Mouse (Mus musculus) ES-E14 (cell line): ENCODE results near the gene Hoxb4. TPM values are rescaled to one million over a fixed set of nuclear protein-coding genes. Genes with fewer than 3 reads are reported as not detected.

Source experiments
- DNase-seq: peaks from one replicate; pipeline ENCODE4 v3.0.0-alpha.2; 2013; ENCODE audit warnings: low read depth, low spot score
- H3K27ac ChIP-seq: 2 replicates; pipeline ENCODE4 v1.5.1; 2012; ENCODE audit warnings: low read depth, mild to moderate bottlenecking, low read length, moderate library complexity, mixed read lengths; ENCODE audit not compliant: poor library complexity, insufficient read depth, severe bottlenecking
- H3K36me3 ChIP-seq: 2 replicates; pipeline ENCODE4 v1.6.1; 2012; ENCODE audit warnings: mild to moderate bottlenecking, low read length, moderate library complexity, mixed read lengths; ENCODE audit not compliant: control insufficient read depth, poor library complexity, insufficient read depth, severe bottlenecking
- H3K4me1 ChIP-seq, 2 experiments: fragments of 150-350 bp in 1 of 2; sonication (generic) in 1 of 2; 2 replicates each; pipeline ENCODE4 v1.6.1; 2012; ENCODE audit warnings: low read length in 2 of 2, mild to moderate bottlenecking in 1 of 2, mixed read lengths in 1 of 2; ENCODE audit not compliant: control insufficient read depth in 2 of 2, insufficient read depth in 2 of 2, poor library complexity in 1 of 2
- H3K4me3 ChIP-seq, 2 experiments: fragments of 150-350 bp in 1 of 2; sonication (generic) in 1 of 2; 2 replicates each; pipeline ENCODE4 v1.5.1; 2012; ENCODE audit warnings: low read length in 2 of 2, low read depth in 1 of 2, mild to moderate bottlenecking in 1 of 2, mixed read lengths in 1 of 2; ENCODE audit not compliant: insufficient read depth in 1 of 2, poor library complexity in 1 of 2, severe bottlenecking in 1 of 2
- H3K9ac ChIP-seq: 2 replicates; pipeline ENCODE4 v1.6.1; 2012; ENCODE audit warnings: low read depth, mild to moderate bottlenecking, low read length, mixed read lengths; ENCODE audit not compliant: poor library complexity, insufficient read depth, severe bottlenecking
- H3K9me3 ChIP-seq: fragments of 150-350 bp; sonication (generic); 2 replicates; pipeline ENCODE4 v1.6.1; 2012; ENCODE audit warnings: low read depth, mild to moderate bottlenecking, low read length; ENCODE audit not compliant: control insufficient read depth, insufficient read depth
- CHD2 ChIP-seq: IDR thresholded peaks from 2 replicates; pipeline ENCODE4 v1.6.1; 2014; ENCODE audit warnings: mild to moderate bottlenecking, low read depth, low read length, inconsistent platforms
- HCFC1 ChIP-seq: IDR thresholded peaks from 2 replicates; pipeline ENCODE4 v1.6.1; 2012; ENCODE audit warnings: low read length, inconsistent platforms, borderline replicate concordance; ENCODE audit not compliant: insufficient read depth
- MAFK ChIP-seq: IDR thresholded peaks from 2 replicates; pipeline ENCODE4 v1.6.1; 2014; ENCODE audit warnings: mild to moderate bottlenecking, low read depth, low read length, inconsistent platforms; ENCODE audit not compliant: insufficient read depth
- ZC3H11A ChIP-seq: IDR thresholded peaks from 2 replicates; pipeline ENCODE4 v1.6.1; 2012; ENCODE audit warnings: low read depth, mild to moderate bottlenecking, inconsistent platforms, low read length, borderline replicate concordance
- ZNF384 ChIP-seq: IDR thresholded peaks from 2 replicates; pipeline ENCODE4 v1.6.1; 2012; ENCODE audit warnings: low read depth, low read length, inconsistent platforms
- in situ Hi-C, 2 experiments: fragments of 600-800 bp; cut with MboI; formaldehyde crosslinking; loops; one replicate each; pipeline ENCODE4 v1.15.1; 2025; ENCODE audit warnings: low sequenced_read_pairs in 2 of 2, inconsistent platforms in 1 of 2; ENCODE audit not compliant: unreplicated experiment in 2 of 2
- total RNA-seq: library from RNA; depleted of rRNA; stranded (reverse); fragments of 300-350 nt; gene quantifications from 2 replicates; pipeline ENCODE4 v1.2.3, GENCODE M21; 2012

Gene Hoxb4
- total RNA-seq, 1 experiment = 1.2 TPM

GRCm38 (mm10) chr11:96353939-96354338 lies 35.9 kb downstream of the Hoxb4 start:
- Histone ChIP-seq H3K9me3 (no peaks in the 10 kb centered on the region), H3K4me1 (peaks cover 0 to 5% of the 10 kb centered on the region in 2 experiments; a peak in 1 of 4 replicates), H3K27ac (no peak overlapping the region), H3K36me3 (no peaks in the 10 kb centered on the region), H3K4me3 (no peak overlapping the region), H3K9ac (no peak overlapping the region)
- TF ChIP-seq MAFK (no peak), ZNF384 (no peak), HCFC1 (no peak), ZC3H11A (no peak), CHD2 (no peak)
- in situ Hi-C loops = loop anchor here in 1 of 2 experiments (10.0 kb wide), 1 partner anchor 59 kb away; the partner anchor contains the start of gene Hoxb6
- no peak for DNase-seq

GRCm38 (mm10) chr11:96354376-96354775 lies 36.3 kb downstream of the Hoxb4 start:
- Histone ChIP-seq H3K4me3 (peak overlapping the region; percentile 29 to 58; a peak in 3 of 4 replicates), H3K4me1 (peaks cover 0 to 5% of the 10 kb centered on the region in 2 experiments; a peak in 1 of 4 replicates), H3K27ac (no peak overlapping the region), H3K9ac (no peak overlapping the region), H3K36me3 (no peaks in the 10 kb centered on the region), H3K9me3 (no peaks in the 10 kb centered on the region)
- TF ChIP-seq HCFC1 (no peak), ZC3H11A (no peak), MAFK (no peak), ZNF384 (no peak), CHD2 (no peak)
- DNase-seq = no peak
- in situ Hi-C loops = loop anchor here in 1 of 2 experiments (10.0 kb wide), 1 partner anchor 60 kb away; the partner anchor contains the start of gene Hoxb6

GRCm38 (mm10) chr11:96354801-96355311 lies 36.8 kb downstream of the Hoxb4 start:
- Histone ChIP-seq H3K36me3 (no peaks in the 10 kb centered on the region), H3K9ac (no peak overlapping the region), H3K9me3 (no peaks in the 10 kb centered on the region), H3K4me3 (peak overlapping the region; percentile 29 to 58; a peak in 3 of 4 replicates), H3K4me1 (peaks cover 0 to 5% of the 10 kb centered on the region in 2 experiments; a peak in 1 of 4 replicates), H3K27ac (no peak overlapping the region)
- TF ChIP-seq HCFC1 (no peak), CHD2 (no peak), ZC3H11A (no peak), MAFK (no peak), ZNF384 (no peak)
- DNase-seq = no peak
- in situ Hi-C loops = loop anchor here in 1 of 2 experiments (10.0 kb wide), 1 partner anchor 60 kb away; the partner anchor contains the start of gene Hoxb6

- Histone ChIP-seq H3K4me3 (no peak overlapping the region), H3K9me3 (no peaks in the 10 kb centered on the region), H3K9ac (no peak overlapping the region), H3K27ac (no peak overlapping the region), H3K4me1 (peaks cover 0 to 7% of the 10 kb centered on the region in 2 experiments; a peak in 2 of 4 replicates), H3K36me3 (no peaks in the 10 kb centered on the region)
- in situ Hi-C loops = no loop called here
- no peak for DNase-seq
- TF ChIP-seq HCFC1 (no peak), CHD2 (peak; percentile 20; the same call in 1 of the 2 replicates), ZNF384 (peak; percentile 98)
Measured at GRCm38 (mm10) chr11:96363807-96364206, 45.7 kb downstream of the Hoxb4 start.
